Mouse (Mus musculus) midbrain, embryonic 16.5 days (tissue): ENCODE results near the gene Mrpl41. TPM values are rescaled to one million over a fixed set of nuclear protein-coding genes. Genes with fewer than 3 reads are reported as not detected.

Experiments
- ATAC-seq: fragments of 200-750 bp; cut with Nextera tagmentation; 2 replicates; pipeline ENCODE4 v1.8.0; 2017; ENCODE audit warnings: moderate TSS enrichment
- H3K27ac ChIP-seq: fragments of 300-500 bp; sonication (generic); 2 replicates; pipeline ENCODE4 v1.5.1; 2014; ENCODE audit warnings: mild to moderate bottlenecking, low read length, mixed read lengths
- H3K27me3 ChIP-seq: fragments of 300-500 bp; sonication (generic); 2 replicates; pipeline ENCODE4 v1.6.1; 2014; ENCODE audit warnings: low read depth, low read length, mixed read lengths; ENCODE audit not compliant: control insufficient read depth, insufficient read depth
- H3K36me3 ChIP-seq: fragments of 300-500 bp; sonication (generic); 2 replicates; pipeline ENCODE4 v1.6.1; 2014; ENCODE audit warnings: mild to moderate bottlenecking, low read length, moderate library complexity, mixed read lengths; ENCODE audit not compliant: control insufficient read depth, insufficient read depth
- H3K4me1 ChIP-seq: fragments of 300-500 bp; sonication (generic); 2 replicates; pipeline ENCODE4 v1.6.1; 2014; ENCODE audit warnings: mild to moderate bottlenecking, low read length, mixed read lengths; ENCODE audit not compliant: control insufficient read depth, insufficient read depth
- H3K4me2 ChIP-seq: fragments of 300-500 bp; sonication (generic); 2 replicates; pipeline ENCODE4 v1.6.1; 2014; ENCODE audit warnings: mild to moderate bottlenecking, low read length, mixed read lengths
- H3K4me3 ChIP-seq: fragments of 300-500 bp; sonication (generic); 2 replicates; pipeline ENCODE4 v1.5.1; 2014; ENCODE audit warnings: low read depth, mild to moderate bottlenecking, low read length, moderate library complexity, mixed read lengths
- H3K9ac ChIP-seq: fragments of 300-500 bp; sonication (generic); 2 replicates; pipeline ENCODE4 v1.6.1; 2014; ENCODE audit warnings: low read depth, low read length, mixed read lengths
- H3K9me3 ChIP-seq: fragments of 300-500 bp; sonication (generic); replicated peaks from 2 replicates; pipeline ENCODE4 v1.6.1; 2014; ENCODE audit warnings: mild to moderate bottlenecking, low read length, mixed read lengths; ENCODE audit not compliant: control insufficient read depth, poor library complexity, severe bottlenecking
- WGBS: fragments of 180-500 bp; shearing (Covaris S2); extraction: QIAGEN DNeasy Blood & Tissue Kit; methylation state at CpG from one replicate; pipeline ENCODE4 v1.1.7; 2014; 5-methylcytosine and 5-hydroxymethylcytosine counted together
- polyA plus RNA-seq: library from polyadenylated mRNA; unstranded; fragments of >200 nt; fragmentation: Nextera tagmentation; extraction: Ambion mirVana; gene quantifications from 2 replicates; pipeline ENCODE4 v1.2.1, GENCODE M21; 2015

The Mrpl41 gene
- polyA plus RNA-seq, result 147 and 154 TPM in 2 replicates

DNA sequence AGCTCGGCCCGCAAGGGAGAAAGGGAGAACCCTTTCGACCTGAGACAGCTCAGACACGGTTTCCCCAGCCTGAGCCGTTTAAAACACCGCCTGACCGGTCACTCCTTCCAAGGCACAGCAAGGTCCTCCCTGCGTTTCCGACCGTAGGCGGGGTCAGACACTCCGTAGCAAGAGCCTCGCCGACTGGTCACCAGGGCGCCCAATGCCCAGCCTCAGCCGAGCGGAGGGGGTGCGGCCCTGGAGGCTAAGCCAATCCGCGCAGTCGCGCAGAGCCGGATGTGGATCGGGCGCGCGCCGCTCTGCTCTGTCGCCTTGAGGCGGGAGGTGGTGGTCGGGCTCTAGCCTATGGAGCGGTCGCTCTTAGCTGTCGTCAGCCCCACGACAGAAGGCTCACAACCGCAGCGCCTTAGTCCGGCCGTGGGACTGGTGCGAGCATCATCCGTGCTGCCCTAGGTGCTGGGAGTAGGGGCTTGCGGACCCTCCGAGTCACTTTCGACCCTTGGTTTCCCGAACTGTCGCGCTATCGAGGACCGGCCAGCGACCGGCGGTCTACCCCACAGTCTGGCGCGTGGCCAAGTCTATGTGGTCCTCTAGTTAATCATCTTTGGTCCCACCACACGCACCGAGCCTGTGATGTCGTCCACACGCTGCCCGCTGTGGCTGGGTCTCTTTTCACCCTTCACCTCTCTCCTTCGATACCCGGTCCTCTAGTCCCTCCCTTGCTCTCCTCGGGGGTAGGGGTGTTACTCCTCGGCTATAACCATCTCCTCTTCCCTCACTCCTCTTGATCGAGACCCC lies at the start of gene Mrpl41:
Gene Mrpl41, minus strand, starts transcription at position 193 of the 798 bp plus-strand sequence.
- no peaks in the 10 kb centered on the region for H3K27me3 ChIP-seq
- WGBS, result under 1% methylated on average over 64 of the region's 64 CpGs
- peak within 1 kb of the TSS; percentile 82 for H3K4me3 ChIP-seq
- H3K4me1 ChIP-seq, result peaks cover 18% of the 10 kb centered on the region
- peaks cover 10% of the 10 kb centered on the region for H3K36me3 ChIP-seq
- H3K9ac ChIP-seq, result peak within 1 kb of the TSS; percentile 89
- peak; percentile 100 for ATAC-seq
- peak within 1 kb of the TSS; percentile 86 for H3K27ac ChIP-seq
- peak within 1 kb of the TSS; percentile 97 for H3K4me2 ChIP-seq
- no peaks in the 10 kb centered on the region for H3K9me3 ChIP-seq

GRCm38 (mm10) chr2:25022678-25023077 lies 47.8 kb upstream of the Mrpl41 start:
- Histone ChIP-seq H3K9me3 (no peaks in the 10 kb centered on the region), H3K4me3 (no peak overlapping the region), H3K27me3 (no peaks in the 10 kb centered on the region), H3K9ac (no peak overlapping the region), H3K36me3 (no peaks in the 10 kb centered on the region), H3K4me2 (no peak overlapping the region), H3K4me1 (no peaks in the 10 kb centered on the region), H3K27ac (no peak overlapping the region)
- ATAC-seq, result no peak
- WGBS, result 93% methylated on average over 1 of the region's 1 CpGs

- no peaks in the 10 kb centered on the region for H3K9me3 ChIP-seq
- H3K36me3 ChIP-seq, result no peaks in the 10 kb centered on the region
- no peaks in the 10 kb centered on the region for H3K27me3 ChIP-seq
- no peak for ATAC-seq
- H3K9ac ChIP-seq, result no peak overlapping the region
- H3K27ac ChIP-seq, result no peak overlapping the region
- no peak overlapping the region for H3K4me3 ChIP-seq
- H3K4me1 ChIP-seq, result no peaks in the 10 kb centered on the region
- H3K4me2 ChIP-seq, result no peak overlapping the region
Observed at GRCm38 (mm10) chr2:25008250-25008649, 33.4 kb upstream of the Mrpl41 start.

DNA sequence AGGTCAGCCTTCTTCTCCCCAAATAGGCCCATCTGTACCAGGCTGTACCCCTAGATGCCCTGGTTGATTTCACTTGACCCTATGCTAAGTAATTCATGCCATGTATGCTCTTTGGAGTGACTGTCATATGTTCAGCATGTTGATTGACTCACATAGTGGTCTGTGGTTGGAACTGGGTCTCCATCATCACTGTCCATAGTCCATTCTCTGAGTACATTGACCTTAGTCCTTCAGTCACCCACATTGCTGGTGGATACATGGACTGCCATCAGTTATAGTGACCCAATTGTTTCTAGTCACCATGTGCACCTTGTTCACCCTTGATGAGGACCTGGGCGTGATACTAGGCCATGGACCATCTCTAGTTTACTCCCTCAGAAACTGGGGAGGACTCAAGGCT lies 31.9 kb upstream of the Mrpl41 start:
- ATAC-seq, result no peak
- H3K4me1 ChIP-seq, result no peaks in the 10 kb centered on the region
- no peak overlapping the region for H3K4me2 ChIP-seq
- H3K36me3 ChIP-seq, result no peaks in the 10 kb centered on the region
- H3K27ac ChIP-seq, result no peak overlapping the region
- H3K9ac ChIP-seq, result no peak overlapping the region
- H3K9me3 ChIP-seq, result no peaks in the 10 kb centered on the region
- no peak overlapping the region for H3K4me3 ChIP-seq
- no peaks in the 10 kb centered on the region for H3K27me3 ChIP-seq
- WGBS, result 90% methylated on average over 1 of the region's 1 CpGs

DNA sequence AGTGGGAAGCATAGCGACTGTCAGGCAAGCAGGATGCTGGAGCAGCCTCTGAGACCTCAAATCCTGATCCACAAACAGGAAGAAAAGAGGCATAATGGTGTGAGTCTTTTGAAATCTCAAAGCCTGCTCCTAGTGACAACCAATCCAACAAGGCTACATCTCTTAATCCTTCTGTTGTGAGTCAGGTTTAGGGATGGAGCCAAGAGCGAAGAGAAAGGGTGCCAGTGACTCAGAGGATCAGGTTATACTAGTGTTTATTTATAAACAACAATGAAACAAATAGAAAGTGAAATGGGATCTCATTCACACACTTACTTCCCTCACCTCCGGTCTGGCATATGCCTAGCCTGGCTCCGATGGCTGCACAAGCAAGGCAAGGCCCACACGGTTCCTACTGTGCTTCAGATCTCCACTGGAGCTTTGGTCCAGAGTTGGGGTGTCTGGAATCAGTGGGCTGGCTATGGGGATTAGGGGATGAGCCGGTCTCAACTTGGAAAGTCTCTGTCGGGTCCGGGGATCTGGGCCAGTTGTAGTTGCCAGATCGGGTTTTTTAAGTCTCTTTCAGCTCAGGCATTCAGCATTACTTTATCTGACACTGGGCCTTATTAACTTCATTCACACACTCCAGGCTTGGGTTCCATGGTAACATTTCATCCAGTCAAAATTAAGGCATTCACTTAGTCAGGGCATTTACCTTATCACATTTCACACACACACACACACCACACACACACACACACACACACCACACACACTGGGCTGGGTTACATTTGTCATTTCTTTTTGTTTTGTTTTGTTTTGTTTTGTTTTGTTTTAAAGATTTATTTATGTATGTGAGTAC lies 29.3 kb upstream of the Mrpl41 start:
- no peak overlapping the region for H3K4me3 ChIP-seq
- WGBS, result 31% methylated on average over 9 of the region's 9 CpGs
- H3K9ac ChIP-seq, result no peak overlapping the region
- H3K4me2 ChIP-seq, result no peak overlapping the region
- no peaks in the 10 kb centered on the region for H3K36me3 ChIP-seq
- no peaks in the 10 kb centered on the region for H3K4me1 ChIP-seq
- H3K9me3 ChIP-seq, result no peaks in the 10 kb centered on the region
- H3K27ac ChIP-seq, result no peak overlapping the region
- H3K27me3 ChIP-seq, result no peaks in the 10 kb centered on the region
- peak; percentile 45; the same call in 1 of the 2 replicates for ATAC-seq

DNA sequence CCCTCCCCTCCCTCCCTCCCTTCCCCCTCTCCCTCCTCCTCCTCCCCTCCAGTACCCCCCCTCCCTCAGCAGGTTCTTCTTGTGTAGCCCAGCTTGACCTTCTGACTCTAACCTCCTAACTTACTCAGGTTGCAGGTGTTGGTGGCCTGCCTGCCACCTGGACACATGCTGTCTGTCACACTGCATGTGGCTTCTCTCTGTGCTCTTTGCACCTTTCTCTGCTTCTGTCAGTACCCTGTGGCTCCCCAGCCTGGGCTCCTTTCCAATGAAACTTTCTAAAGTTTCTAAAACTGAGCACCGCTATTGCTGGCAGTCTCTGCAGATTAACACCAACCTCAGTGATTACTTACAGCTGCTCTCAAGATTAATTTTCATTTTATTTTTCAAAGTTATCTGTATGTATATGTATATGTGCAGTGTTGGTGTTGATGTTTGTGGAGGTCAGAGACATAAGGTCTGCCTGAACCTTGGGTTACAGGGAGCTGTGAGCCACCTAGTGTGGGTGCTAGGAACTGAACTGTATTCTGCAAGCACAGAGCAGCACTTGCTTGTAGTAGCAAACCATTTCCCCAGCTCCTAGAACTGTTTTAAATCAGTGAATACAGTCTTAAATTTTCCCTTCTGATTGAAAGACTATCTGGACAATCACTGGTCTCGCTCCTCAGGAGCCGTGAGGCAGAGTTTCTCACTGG lies 25.8 kb upstream of the Mrpl41 start:
- 69% methylated on average over 3 of the region's 3 CpGs for WGBS
- no peaks in the 10 kb centered on the region for H3K4me1 ChIP-seq
- H3K4me2 ChIP-seq, result no peak overlapping the region
- H3K36me3 ChIP-seq, result no peaks in the 10 kb centered on the region
- H3K4me3 ChIP-seq, result no peak overlapping the region
- H3K9ac ChIP-seq, result no peak overlapping the region
- ATAC-seq, result no peak
- H3K9me3 ChIP-seq, result no peaks in the 10 kb centered on the region
- H3K27me3 ChIP-seq, result no peaks in the 10 kb centered on the region
- H3K27ac ChIP-seq, result no peak overlapping the region

DNA sequence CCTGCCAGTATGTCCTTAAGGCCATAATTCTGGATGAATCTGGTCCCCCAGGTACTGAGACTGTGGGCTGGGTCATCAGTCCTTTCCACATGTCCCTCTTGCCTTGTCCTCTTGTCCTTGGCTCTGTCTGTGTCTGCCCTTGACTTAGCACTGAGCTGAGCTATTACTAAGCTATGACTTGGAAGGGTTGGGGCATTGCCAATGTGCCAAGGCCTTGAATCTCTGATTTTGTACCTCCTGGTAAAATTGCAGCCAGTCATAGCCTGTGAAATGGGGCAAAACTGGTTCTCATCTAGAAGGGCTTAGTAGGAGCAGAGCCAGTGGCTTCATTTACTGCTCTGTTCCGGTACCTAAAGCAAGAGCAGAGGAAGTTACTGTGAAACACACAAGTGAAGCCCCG lies 21.6 kb upstream of the Mrpl41 start:
- Histone ChIP-seq H3K4me1 (no peaks in the 10 kb centered on the region), H3K9ac (no peak overlapping the region), H3K4me2 (no peak overlapping the region), H3K4me3 (no peak overlapping the region), H3K27ac (no peak overlapping the region), H3K9me3 (no peaks in the 10 kb centered on the region), H3K27me3 (no peaks in the 10 kb centered on the region), H3K36me3 (no peaks in the 10 kb centered on the region)
- 94% methylated on average over 2 of the region's 2 CpGs for WGBS
- ATAC-seq, result no peak

- WGBS, result 89% methylated on average over 6 of the region's 6 CpGs
- H3K27me3 ChIP-seq, result no peaks in the 10 kb centered on the region
- no peaks in the 10 kb centered on the region for H3K4me1 ChIP-seq
- no peak overlapping the region for H3K4me2 ChIP-seq
- no peak for ATAC-seq
- no peaks in the 10 kb centered on the region for H3K9me3 ChIP-seq
- H3K4me3 ChIP-seq, result no peak overlapping the region
- H3K9ac ChIP-seq, result no peak overlapping the region
- no peak overlapping the region for H3K27ac ChIP-seq
- no peaks in the 10 kb centered on the region for H3K36me3 ChIP-seq
Observed at GRCm38 (mm10) chr2:24995332-24995731, 20.4 kb upstream of the Mrpl41 start.
